Mouse (Mus musculus) v-Abl transformed pro-B cells (cell line): Measurements from ENCODE around the gene Zfp341.

Experiments
- in situ Hi-C, 2 experiments: fragments of 400-800 bp; cut with MboI; formaldehyde crosslinking; loops; one replicate each; pipeline ENCODE4 v1.15.1; 2025; ENCODE audit not compliant: unreplicated experiment in 2 of 2

The Zfp341 gene

GRCm38 (mm10) chr2:154613118-154614115 is at the start of gene Zfp341, which contains the start of gene 4930519P11Rik:
Zfp341 (plus strand) TSS chr2:154613297.
4930519P11Rik (minus strand) TSS chr2:154613437.
- in situ Hi-C loops = loop anchor here (10.0 kb wide), 1 partner anchor 199 kb away; no protein-coding TSS in a partner anchor

GRCm38 (mm10) chr2:154563612-154564170 is 49.4 kb upstream of the Zfp341 start:
- in situ Hi-C loops = no loop called here

- in situ Hi-C loops = no loop called here
These were observed 47.5 kb upstream of the Zfp341 start for GRCm38 (mm10) chr2:154565562-154565961.

GRCm38 (mm10) chr2:154566641-154567040 is 46.5 kb upstream of the Zfp341 start:
- in situ Hi-C loops = no loop called here

GRCm38 (mm10) chr2:154567766-154568165 is 45.3 kb upstream of the Zfp341 start:
- in situ Hi-C loops = no loop called here

- in situ Hi-C loops = no loop called here
These were observed 44.6 kb upstream of the Zfp341 start for GRCm38 (mm10) chr2:154568329-154569070.

- in situ Hi-C loops = no loop called here
These were observed 43.9 kb upstream of the Zfp341 start for GRCm38 (mm10) chr2:154569071-154569748.

- in situ Hi-C loops = no loop called here
These were observed 43.2 kb upstream of the Zfp341 start, which contains the start of gene E2f1 for GRCm38 (mm10) chr2:154569836-154570286. E2f1 (minus strand) TSS chr2:154569892.

GRCm38 (mm10) chr2:154570666-154571065 is 42.4 kb upstream of the Zfp341 start:
- in situ Hi-C loops = no loop called here

- in situ Hi-C loops = no loop called here
These were observed 41.8 kb upstream of the Zfp341 start for GRCm38 (mm10) chr2:154571266-154571665.

- in situ Hi-C loops = no loop called here
These were observed 41.1 kb upstream of the Zfp341 start for GRCm38 (mm10) chr2:154571976-154572375.

- in situ Hi-C loops = no loop called here
These were observed 40.1 kb upstream of the Zfp341 start for GRCm38 (mm10) chr2:154572996-154573395.

GRCm38 (mm10) chr2:154574271-154574670 is 38.8 kb upstream of the Zfp341 start:
- in situ Hi-C loops = no loop called here

GRCm38 (mm10) chr2:154576876-154577743 is 36.0 kb upstream of the Zfp341 start:
- in situ Hi-C loops = no loop called here

GRCm38 (mm10) chr2:154577744-154578067 is 35.4 kb upstream of the Zfp341 start:
- in situ Hi-C loops = no loop called here

- in situ Hi-C loops = loop anchor here in 1 of 2 experiments (5.0 kb wide), 2 partner anchors 43 to 163 kb away; no protein-coding TSS in a partner anchor
These were observed 32.5 kb upstream of the Zfp341 start for GRCm38 (mm10) chr2:154580586-154580985.

- in situ Hi-C loops = loop anchor here in 1 of 2 experiments (5.0 kb wide), 2 partner anchors 44 to 164 kb away; no protein-coding TSS in a partner anchor
These were observed 31.7 kb upstream of the Zfp341 start for GRCm38 (mm10) chr2:154581421-154581820.

GRCm38 (mm10) chr2:154583906-154584872 is 28.9 kb upstream of the Zfp341 start:
- in situ Hi-C loops = loop anchor here in 1 of 2 experiments (5.0 kb wide), 2 partner anchors 47 to 167 kb away; no protein-coding TSS in a partner anchor
